Mouse (Mus musculus): ENCODE results near the gene Cela3b.

DNA sequence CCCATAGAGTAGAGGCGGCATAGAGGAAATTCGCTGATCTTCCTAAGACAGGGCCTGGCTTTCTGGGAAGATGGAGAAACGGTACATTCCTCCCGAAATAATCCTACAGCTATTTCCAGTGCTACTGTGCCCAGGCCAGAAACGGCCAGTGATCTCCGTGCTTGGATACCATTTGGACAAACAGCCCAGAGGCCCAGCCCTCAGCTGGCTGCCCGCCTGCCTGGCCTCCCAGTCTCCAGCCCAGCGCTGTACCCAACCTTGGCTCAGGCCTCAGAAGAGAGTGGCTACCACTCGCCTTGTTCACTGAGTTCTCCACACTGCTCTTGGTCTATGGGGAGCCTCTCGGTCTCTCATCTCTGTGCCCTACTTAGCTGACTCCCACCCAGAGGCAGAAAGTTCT lies 19.4 kb upstream of the Cela3b start:
- TF ChIP-seq USF1 (IDR thresholded peaks at IDR 0.05; ENCODE audit: low read depth, low read length) (no peak), CTCF (conservative IDR thresholded peaks at IDR 0.05 in 1 of 2, IDR thresholded peaks at IDR 0.05 in 1 of 2; ENCODE audit: low read depth in 2 of 2, low read length in 2 of 2) (no peak), E2F4 (IDR thresholded peaks at IDR 0.05; ENCODE audit: insufficient replicate concordance, low read depth, low read length) (no peak), NRF1 (IDR thresholded peaks at IDR 0.05; ENCODE audit: low read depth, low read length) (no peak), MAFK (IDR thresholded peaks at IDR 0.05; ENCODE audit: insufficient replicate concordance, low read length) (no peak), POLR2AphosphoS2 (IDR thresholded peaks at IDR 0.05; ENCODE audit: low read depth, low read length) (no peak), USF2 (conservative IDR thresholded peaks at IDR 0.05; ENCODE audit: low read depth, low read length) (no peak), MAZ (IDR thresholded peaks at IDR 0.05; ENCODE audit: low read depth, low read length) (no peak), NELFE (IDR thresholded peaks at IDR 0.05; ENCODE audit: low read depth, low read length) (no peak)
